Mouse (Mus musculus): Measurements from ENCODE around the gene Asl. TPM values are rescaled to one million over a fixed set of nuclear protein-coding genes. Genes with fewer than 3 reads are reported as not detected.
A peak's percentile ranks its signal among the peaks of the same experiment; 100 is the strongest.

Gene Asl
- polyA plus RNA-seq, 1 experiment from 2014 or later = 26.5 TPM

DNA sequence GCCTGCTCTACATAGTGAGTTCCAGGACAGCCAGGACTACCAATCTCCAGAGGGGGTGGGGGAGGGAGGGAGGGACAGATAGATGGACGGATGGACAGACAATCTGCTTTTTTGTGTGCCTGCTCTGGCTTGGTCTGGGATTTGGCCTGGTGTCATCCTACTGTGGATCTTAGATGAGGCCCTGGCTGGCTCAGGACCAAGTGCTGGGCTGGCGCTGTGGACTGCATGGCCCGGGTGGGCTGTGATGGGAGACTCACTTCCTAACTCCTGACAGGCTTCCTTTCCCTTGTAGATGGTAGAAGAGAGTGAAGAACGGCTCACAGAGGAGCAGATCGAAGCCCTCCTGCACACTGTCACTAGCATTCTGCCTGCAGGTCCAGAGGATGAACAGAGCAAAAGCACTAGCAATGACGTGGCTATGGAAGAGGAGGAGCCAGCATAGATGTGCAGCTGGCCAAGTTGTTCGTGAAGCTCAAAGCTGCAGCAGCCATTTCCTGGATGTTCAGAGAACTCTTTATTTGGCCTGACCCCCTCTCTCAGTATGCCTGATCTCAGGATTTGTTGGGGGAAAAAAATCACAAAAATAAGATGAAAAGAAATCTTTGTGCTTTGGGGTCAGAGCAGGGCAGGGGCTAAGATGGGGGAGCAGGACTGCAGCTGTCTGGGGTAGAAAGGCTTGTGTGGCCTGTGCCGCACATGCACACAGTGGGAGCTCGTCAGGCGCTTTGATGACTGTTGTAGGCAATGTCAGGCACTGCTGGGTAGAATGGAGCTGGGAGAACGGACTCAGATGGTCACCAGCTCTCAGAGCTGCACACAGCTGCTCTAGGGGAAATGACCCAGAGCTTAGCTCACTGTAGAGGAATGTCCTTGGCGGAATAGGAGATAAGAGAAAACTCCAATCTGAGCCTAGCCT lies 30.6 kb upstream of the Asl start:
- H3K4me3 ChIP-seq = no peak overlapping the region
- H3K4me2 ChIP-seq (replicated peaks) = no peak overlapping the region
- peaks cover 35% of the 10 kb centered on the region for H3K36me3 ChIP-seq
- no peak for ATAC-seq (ENCODE audit: low FRiP score, low read depth)
- 0 out of 2 replicates have a peak overlapping the region, but pooled peaks have one; percentile 11 for H3K27ac ChIP-seq (replicated peaks)
- no peak overlapping the region for H3K9ac ChIP-seq (replicated peaks)
- no peaks in the 10 kb centered on the region for H3K4me1 ChIP-seq
- H3K9me3 ChIP-seq = no peaks in the 10 kb centered on the region
- H3K27me3 ChIP-seq = no peaks in the 10 kb centered on the region
- WGBS = 78% methylated on average over 12 of the region's 12 CpGs

DNA sequence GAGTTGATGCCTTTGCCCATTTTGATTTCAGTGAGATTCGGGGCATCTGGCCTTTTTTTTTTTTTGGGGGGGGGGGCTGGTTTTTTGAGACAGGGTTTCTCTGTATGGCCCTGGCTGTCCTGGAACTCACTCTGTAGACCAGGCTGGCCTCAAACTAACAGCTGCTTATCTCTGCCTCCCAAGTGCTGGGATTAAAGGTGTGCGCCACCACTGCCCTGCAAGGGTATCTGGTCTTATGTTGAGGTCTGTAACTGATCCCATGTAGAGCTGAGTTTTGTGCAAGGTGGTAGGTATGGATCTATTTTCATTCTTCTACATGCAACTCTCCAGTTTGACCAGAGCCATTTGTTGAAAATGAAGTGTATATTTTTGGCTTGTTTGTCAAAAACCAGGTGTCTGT lies 27.3 kb upstream of the Asl start:
- no peaks in the 10 kb centered on the region for H3K9me3 ChIP-seq
- H3K27ac ChIP-seq (replicated peaks) = no peak overlapping the region
- H3K4me3 ChIP-seq = no peak overlapping the region
- H3K4me2 ChIP-seq (replicated peaks) = no peak overlapping the region
- H3K27me3 ChIP-seq = no peaks in the 10 kb centered on the region
- no peak overlapping the region for H3K9ac ChIP-seq (replicated peaks)
- WGBS = 97% methylated on average over 2 of the region's 2 CpGs
- ATAC-seq (ENCODE audit: low FRiP score, low read depth) = no peak
- no peaks in the 10 kb centered on the region; the same call in 1 of the 2 replicates for H3K4me1 ChIP-seq
- peaks cover 36% of the 10 kb centered on the region for H3K36me3 ChIP-seq

DNA sequence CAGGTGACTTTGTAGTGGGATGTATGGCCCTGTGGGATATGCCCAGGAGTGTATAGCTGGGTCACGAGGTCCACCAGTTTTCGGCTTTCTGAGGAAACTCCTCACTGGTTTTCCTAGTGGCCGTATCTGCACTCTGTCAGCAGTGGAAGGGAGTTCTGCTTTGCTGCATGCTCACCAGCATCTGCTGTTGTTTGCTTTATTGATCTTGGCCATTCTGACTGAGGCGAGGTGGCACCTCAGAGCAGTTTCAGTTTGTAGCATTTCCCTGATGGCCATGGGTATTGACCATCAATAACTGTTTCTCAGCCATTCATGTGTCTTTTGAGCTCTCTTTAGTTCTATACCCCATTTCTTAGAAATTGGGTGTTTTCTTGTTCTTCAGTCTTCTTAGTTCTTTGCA lies 26.6 kb upstream of the Asl start:
- H3K27ac ChIP-seq (replicated peaks) = no peak overlapping the region
- no peak overlapping the region for H3K4me2 ChIP-seq (replicated peaks)
- no peak overlapping the region for H3K9ac ChIP-seq (replicated peaks)
- no peak overlapping the region for H3K4me3 ChIP-seq
- WGBS = 91% methylated on average over 4 of the region's 4 CpGs
- H3K9me3 ChIP-seq = no peaks in the 10 kb centered on the region
- no peak for ATAC-seq (ENCODE audit: low FRiP score, low read depth)
- peaks cover 38% of the 10 kb centered on the region for H3K36me3 ChIP-seq
- H3K4me1 ChIP-seq = peaks cover under 1% of the 10 kb centered on the region; the same call in 1 of the 2 replicates
- no peaks in the 10 kb centered on the region for H3K27me3 ChIP-seq

DNA sequence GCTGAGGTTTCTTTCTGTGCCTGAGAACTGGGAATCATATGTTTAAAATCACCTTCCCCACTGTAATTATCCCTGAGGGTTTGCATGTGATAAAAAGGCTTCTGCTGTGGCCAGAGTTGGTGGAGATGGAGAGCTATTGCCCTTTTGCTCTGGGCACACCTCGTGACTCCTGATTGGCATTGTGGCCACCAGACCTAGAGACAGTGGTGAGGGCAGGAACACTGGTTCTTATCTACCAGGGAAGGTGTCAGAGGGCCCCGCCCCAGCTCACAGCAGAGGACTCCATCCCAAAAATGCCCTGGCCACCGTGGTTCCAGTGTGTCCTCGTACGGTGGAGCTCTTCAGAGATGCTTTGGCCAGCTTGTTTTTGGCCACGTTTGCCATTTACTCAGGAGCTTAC lies 23.9 kb upstream of the Asl start:
- 92% methylated on average over 6 of the region's 6 CpGs for WGBS
- ATAC-seq (ENCODE audit: low FRiP score, low read depth) = no peak
- Histone ChIP-seq H3K9ac (replicated peaks) (no peak overlapping the region), H3K4me1 (peaks cover 5% of the 10 kb centered on the region; the same call in 1 of the 2 replicates), H3K4me2 (replicated peaks) (no peak overlapping the region), H3K36me3 (peaks cover 41% of the 10 kb centered on the region), H3K4me3 (no peak overlapping the region), H3K27ac (replicated peaks) (peak overlapping the region; percentile 15; the same call in 1 of the 2 replicates), H3K9me3 (no peaks in the 10 kb centered on the region), H3K27me3 (no peaks in the 10 kb centered on the region)

DNA sequence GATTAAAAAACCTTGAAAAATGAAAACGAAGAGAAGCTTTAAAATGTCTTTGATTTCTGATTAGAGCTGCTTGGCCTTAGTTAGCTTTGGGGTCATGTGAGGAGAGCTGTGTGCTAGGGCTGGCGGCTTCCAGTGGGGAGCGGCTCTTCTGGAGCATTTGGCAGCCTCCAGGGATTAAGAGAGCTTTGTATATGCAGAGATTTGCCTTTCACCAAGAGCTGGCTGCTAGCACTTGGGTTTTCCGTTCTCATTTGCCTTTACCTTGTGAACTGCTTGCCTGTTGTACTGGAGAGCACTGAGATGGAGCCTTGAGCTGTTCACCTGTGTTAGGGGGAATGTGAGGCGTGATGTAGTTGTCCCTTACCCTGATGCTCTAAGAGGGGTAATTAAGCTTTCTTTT lies 23.5 kb upstream of the Asl start:
- no peak overlapping the region for H3K4me2 ChIP-seq (replicated peaks)
- H3K4me1 ChIP-seq = peaks cover 5% of the 10 kb centered on the region; the same call in 1 of the 2 replicates
- no peak for ATAC-seq (ENCODE audit: low FRiP score, low read depth)
- H3K27ac ChIP-seq (replicated peaks) = no peak overlapping the region
- 56% methylated on average over 5 of the region's 5 CpGs for WGBS
- no peaks in the 10 kb centered on the region for H3K9me3 ChIP-seq
- H3K4me3 ChIP-seq = no peak overlapping the region
- H3K27me3 ChIP-seq = no peaks in the 10 kb centered on the region
- H3K36me3 ChIP-seq = peaks cover 41% of the 10 kb centered on the region
- H3K9ac ChIP-seq (replicated peaks) = no peak overlapping the region

DNA sequence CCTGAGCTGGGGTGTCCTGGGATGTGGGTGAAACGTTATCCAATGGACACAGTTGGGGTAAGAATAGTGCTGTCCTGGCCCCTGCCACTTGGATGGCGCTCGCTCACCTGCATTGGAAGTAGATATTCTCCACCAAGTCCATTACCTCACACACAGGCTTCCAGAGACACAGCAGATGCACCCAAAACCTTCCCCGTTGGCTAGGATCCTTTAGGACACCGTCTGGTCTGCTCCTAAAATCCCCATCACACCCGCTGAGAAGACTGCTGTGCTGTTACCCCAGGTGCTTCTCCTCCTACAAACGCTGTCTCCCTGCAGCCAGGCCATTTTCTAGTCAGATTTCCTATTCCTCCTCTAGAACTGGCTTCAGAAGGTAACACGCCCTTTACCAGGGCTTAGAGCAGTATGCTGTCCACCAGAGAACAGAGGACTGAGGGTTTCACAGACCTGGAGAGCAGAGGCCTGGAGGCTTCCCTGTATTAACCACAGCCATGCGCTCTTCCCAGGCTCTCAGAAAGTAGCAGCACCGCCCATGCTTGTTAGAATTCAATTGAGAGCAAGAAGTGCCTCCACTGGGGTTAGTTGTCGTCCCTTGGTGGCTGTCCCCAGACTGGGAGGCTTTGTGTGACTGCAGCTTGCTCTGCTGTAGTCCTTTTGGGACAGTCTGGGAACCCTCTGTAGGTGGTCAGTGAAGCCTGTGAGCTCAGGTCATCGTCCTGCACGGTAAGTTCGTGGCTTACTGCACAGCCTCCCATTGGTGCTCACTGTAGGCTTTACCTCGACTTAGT lies 22.2 kb upstream of the Asl start:
- no peaks in the 10 kb centered on the region for H3K9me3 ChIP-seq
- peaks cover 5% of the 10 kb centered on the region; the same call in 1 of the 2 replicates for H3K4me1 ChIP-seq
- no peak overlapping the region for H3K4me2 ChIP-seq (replicated peaks)
- WGBS = 82% methylated on average over 15 of the region's 15 CpGs
- ATAC-seq (ENCODE audit: low FRiP score, low read depth) = no peak
- H3K27me3 ChIP-seq = no peaks in the 10 kb centered on the region
- no peak overlapping the region for H3K27ac ChIP-seq (replicated peaks)
- no peak overlapping the region for H3K4me3 ChIP-seq
- H3K9ac ChIP-seq (replicated peaks) = no peak overlapping the region
- peaks cover 53% of the 10 kb centered on the region for H3K36me3 ChIP-seq

DNA sequence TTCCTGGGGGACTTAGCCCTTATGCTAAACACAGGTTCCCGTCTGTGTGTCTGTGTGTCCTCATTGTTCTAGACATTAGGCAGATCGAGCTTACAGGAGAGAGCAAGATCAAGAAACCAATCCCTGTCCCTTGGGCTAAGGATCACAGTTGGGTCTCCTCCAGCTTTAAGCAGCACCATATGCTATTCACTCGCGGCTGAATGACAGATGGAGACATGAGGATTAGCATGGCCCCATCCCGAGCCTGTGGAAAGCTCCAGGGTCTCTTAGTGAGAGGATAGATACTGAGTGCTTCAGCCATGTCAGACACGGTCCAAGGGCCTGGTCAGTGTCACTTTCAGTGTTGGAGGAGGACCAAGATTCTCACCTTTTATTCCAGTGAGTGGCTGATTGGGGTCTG lies 21.4 kb upstream of the Asl start:
- H3K9me3 ChIP-seq = no peaks in the 10 kb centered on the region
- no peak for ATAC-seq (ENCODE audit: low FRiP score, low read depth)
- H3K9ac ChIP-seq (replicated peaks) = no peak overlapping the region
- no peaks in the 10 kb centered on the region for H3K27me3 ChIP-seq
- H3K4me2 ChIP-seq (replicated peaks) = no peak overlapping the region
- 38% methylated on average over 6 of the region's 6 CpGs for WGBS
- H3K36me3 ChIP-seq = peaks cover 57% of the 10 kb centered on the region
- peaks cover 5% of the 10 kb centered on the region; the same call in 1 of the 2 replicates for H3K4me1 ChIP-seq
- H3K27ac ChIP-seq (replicated peaks) = no peak overlapping the region
- H3K4me3 ChIP-seq = no peak overlapping the region

DNA sequence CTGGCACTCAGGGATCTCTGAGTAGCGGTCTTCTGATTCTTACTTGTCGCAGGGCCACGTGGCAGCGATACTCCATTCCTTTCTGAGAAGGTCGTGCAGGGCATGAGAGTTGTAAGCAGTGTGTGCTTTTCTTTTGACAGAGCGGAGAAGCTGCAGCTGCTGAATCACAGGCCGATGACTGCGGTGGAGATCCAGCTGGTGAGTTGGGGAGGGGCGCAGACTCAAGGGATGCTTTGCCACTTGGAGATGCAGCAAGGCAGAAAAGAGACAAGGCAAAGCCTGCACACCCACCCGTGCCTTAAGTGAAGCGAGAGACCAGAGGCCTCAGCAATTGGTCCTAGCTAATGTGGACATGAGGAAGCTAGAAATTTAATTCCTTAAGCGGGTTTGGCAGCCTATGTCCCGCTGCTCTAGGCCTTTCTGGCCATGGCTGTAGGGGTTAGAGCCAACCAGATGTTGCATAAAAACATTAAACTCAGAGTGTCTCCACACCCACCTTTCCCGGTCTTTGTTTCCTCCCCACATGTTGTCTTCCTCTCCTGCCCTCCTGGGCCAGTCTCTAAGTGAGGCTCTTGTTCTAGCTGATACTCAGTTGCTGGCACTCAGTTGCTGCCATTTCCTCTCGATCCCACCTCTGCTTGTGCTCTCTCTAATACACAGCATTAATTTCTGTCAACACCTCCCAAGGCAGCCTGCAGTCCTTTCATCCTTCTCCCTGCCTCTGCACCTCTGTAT lies 19.9 kb upstream of the Asl start:
- WGBS = 74% methylated on average over 15 of the region's 15 CpGs
- H3K27me3 ChIP-seq = no peaks in the 10 kb centered on the region
- ATAC-seq (ENCODE audit: low FRiP score, low read depth) = no peak
- no peak overlapping the region for H3K9ac ChIP-seq (replicated peaks)
- H3K4me2 ChIP-seq (replicated peaks) = no peak overlapping the region
- peaks cover 5% of the 10 kb centered on the region; the same call in 1 of the 2 replicates for H3K4me1 ChIP-seq
- peaks cover 57% of the 10 kb centered on the region for H3K36me3 ChIP-seq
- no peak overlapping the region for H3K4me3 ChIP-seq
- H3K9me3 ChIP-seq = no peaks in the 10 kb centered on the region
- H3K27ac ChIP-seq (replicated peaks) = peak overlapping the region; percentile 39; the same call in 1 of the 2 replicates

DNA sequence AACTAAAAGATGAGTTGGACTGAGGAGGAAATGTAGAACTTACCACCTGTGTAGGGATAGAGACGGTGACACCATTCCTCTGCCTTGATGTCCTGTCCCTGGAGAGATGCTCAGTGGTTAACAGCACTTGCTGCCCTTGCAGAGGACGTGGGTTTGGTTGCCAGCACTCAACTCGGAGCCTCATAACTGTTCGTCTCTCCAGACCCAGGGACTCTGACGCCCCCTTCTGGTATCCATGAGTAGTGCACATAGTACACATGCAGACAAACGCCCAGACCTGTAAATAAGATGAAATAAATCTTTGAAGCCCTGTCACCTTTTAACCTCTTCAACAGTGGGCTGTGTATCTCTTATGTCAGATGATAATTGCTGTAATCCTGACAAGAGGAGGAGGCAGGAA lies 18.0 kb upstream of the Asl start:
- peaks cover 73% of the 10 kb centered on the region for H3K36me3 ChIP-seq
- no peak overlapping the region for H3K9ac ChIP-seq (replicated peaks)
- no peak overlapping the region for H3K4me2 ChIP-seq (replicated peaks)
- no peaks in the 10 kb centered on the region for H3K27me3 ChIP-seq
- H3K4me1 ChIP-seq = peaks cover 5% of the 10 kb centered on the region; the same call in 1 of the 2 replicates
- 84% methylated on average over 6 of the region's 6 CpGs for WGBS
- H3K27ac ChIP-seq (replicated peaks) = no peak overlapping the region
- no peak for ATAC-seq (ENCODE audit: low FRiP score, low read depth)
- H3K4me3 ChIP-seq = no peak overlapping the region
- H3K9me3 ChIP-seq = no peaks in the 10 kb centered on the region

DNA sequence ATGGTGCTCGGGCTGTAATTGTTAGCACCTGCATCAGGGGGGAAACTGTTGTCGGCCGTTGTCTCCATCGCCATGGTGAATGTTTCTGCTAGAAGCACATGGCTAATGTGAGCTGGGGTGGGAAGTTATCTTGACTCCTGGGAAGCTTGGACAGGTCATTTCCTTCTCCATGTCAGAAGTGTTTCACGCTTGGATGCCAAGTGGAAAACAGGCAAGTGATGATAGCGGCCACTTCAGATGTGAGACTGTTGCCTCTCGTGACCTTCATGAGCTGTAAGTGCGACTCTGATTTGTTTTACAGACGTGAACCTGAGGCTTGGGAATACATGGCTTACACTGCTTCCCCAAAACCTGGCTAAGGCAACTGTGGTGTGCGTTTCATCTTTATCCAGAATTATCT lies 17.5 kb upstream of the Asl start:
- Histone ChIP-seq H3K27ac (replicated peaks) (no peak overlapping the region), H3K9me3 (no peaks in the 10 kb centered on the region), H3K27me3 (no peaks in the 10 kb centered on the region), H3K9ac (replicated peaks) (no peak overlapping the region), H3K4me2 (replicated peaks) (no peak overlapping the region), H3K36me3 (peaks cover 78% of the 10 kb centered on the region), H3K4me3 (no peak overlapping the region), H3K4me1 (peaks cover 5% of the 10 kb centered on the region; the same call in 1 of the 2 replicates)
- no peak for ATAC-seq (ENCODE audit: low FRiP score, low read depth)
- 90% methylated on average over 10 of the region's 10 CpGs for WGBS

DNA sequence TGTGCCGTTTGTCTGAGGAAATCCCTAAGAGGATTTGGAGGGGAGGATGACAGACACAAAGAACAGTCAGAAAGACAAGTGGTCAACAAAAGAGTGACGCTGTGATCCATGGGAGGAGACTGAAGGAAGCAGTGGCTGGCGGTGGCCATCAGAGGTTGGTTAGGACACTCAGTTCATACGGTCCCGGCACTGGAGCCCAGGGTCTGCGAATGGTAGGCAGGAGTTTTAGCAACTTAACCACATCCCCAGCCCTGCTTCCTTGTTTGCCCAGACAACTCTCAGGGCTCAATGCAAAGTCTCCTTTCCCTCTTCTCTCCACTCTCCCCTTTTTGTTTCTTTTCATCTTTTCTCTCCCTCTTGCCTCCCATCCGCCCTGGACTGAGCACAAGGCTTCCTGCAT lies 17.1 kb upstream of the Asl start:
- Histone ChIP-seq H3K9me3 (no peaks in the 10 kb centered on the region), H3K4me3 (no peak overlapping the region), H3K27me3 (no peaks in the 10 kb centered on the region), H3K36me3 (peaks cover 79% of the 10 kb centered on the region), H3K27ac (replicated peaks) (no peak overlapping the region), H3K4me1 (peaks cover 5% of the 10 kb centered on the region; the same call in 1 of the 2 replicates), H3K4me2 (replicated peaks) (no peak overlapping the region), H3K9ac (replicated peaks) (no peak overlapping the region)
- 77% methylated on average over 7 of the region's 7 CpGs for WGBS
- ATAC-seq (ENCODE audit: low FRiP score, low read depth) = no peak

Data from midbrain, embryonic 12.5 days (tissue).